Mouse (Mus musculus) brain, embryonic 14.5 days (tissue): ENCODE measurements around the gene Gm4553.

Experiments used
- CTCF ChIP-seq: fragments of 200-500 bp; IDR thresholded peaks from 2 replicates; pipeline ENCODE4 v1.5.1; 2012; ENCODE audit warnings: inconsistent platforms, mild to moderate bottlenecking, moderate library complexity, borderline replicate concordance; ENCODE audit not compliant: insufficient read depth, insufficient read length; ENCODE audit errors: extremely low read depth
- POLR2A ChIP-seq: fragments of 200-500 bp; IDR thresholded peaks from 2 replicates; pipeline ENCODE4 v1.6.1; 2012; ENCODE audit warnings: mild to moderate bottlenecking, inconsistent platforms, borderline replicate concordance; ENCODE audit not compliant: poor library complexity, insufficient read depth, insufficient read length, severe bottlenecking; ENCODE audit errors: extremely low read depth

DNA sequence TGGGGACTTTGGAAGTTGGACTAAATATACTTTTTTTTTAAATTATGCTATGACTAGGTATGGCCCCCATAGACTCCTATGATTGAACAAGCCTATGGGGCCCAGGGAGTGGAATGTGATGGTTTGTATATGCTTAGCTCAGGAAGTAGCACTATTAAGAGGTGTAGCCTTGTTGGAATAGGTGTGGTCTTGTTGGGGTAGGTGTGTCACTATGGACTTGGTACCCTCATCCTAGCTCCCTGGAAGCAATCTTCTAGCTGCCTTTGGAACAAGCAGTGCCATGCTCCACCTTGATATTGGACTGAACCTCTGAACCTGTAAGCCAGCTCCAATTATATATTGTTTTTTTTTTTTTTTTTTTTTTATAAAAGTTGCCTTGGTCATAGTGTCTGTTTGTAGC lies 39.9 kb upstream of the Gm4553 start:
- TF ChIP-seq CTCF (no peak), POLR2A (no peak)
